Mouse (Mus musculus) CD4-positive, CD25-positive, alpha-beta regulatory T cell, adult 4 months (primary cell): ENCODE measurements around the gene Eda. TPM values are rescaled to one million over a fixed set of nuclear protein-coding genes. Genes with fewer than 3 reads are reported as not detected.

Experiments used
- ATAC-seq: one replicate; pipeline ENCODE4 v1.8.0; 2017
- polyA plus RNA-seq, 2 experiments: library from polyadenylated mRNA; unstranded; fragments of 100-300 nt; shearing (Covaris generic); gene quantifications; one replicate each; pipeline ENCODE4 v1.2.1; 2017

Eda gene
- not detected for polyA plus RNA-seq

- no peak for ATAC-seq
These were observed at the start of gene Eda for GRCm38 (mm10) chrX:99975250-99975984. Eda (plus strand) TSS chrX:99975606.

DNA sequence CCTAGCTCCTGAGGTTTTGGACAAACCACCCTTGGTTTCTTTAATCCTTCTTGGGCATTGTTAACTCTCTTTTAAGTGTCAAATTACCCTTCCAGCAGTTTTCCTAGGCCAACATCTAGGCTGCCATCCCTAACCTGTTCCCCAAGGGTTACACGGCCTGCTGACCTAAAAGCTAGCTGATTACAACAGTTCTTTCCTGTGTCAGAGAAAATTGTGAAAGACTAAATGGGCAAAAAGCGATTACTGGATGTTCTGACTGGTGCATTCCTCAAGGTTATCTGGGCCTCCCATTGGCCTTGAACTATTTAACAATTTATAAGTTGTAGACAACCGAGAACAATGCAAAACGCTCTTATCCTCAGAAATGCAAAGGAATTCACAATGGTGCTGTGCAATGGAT, 14.4 kb upstream of the Eda start:
- no peak for ATAC-seq

GRCm38 (mm10) chrX:99970111-99970510, 5.3 kb upstream of the Eda start:
- ATAC-seq: no peak

DNA sequence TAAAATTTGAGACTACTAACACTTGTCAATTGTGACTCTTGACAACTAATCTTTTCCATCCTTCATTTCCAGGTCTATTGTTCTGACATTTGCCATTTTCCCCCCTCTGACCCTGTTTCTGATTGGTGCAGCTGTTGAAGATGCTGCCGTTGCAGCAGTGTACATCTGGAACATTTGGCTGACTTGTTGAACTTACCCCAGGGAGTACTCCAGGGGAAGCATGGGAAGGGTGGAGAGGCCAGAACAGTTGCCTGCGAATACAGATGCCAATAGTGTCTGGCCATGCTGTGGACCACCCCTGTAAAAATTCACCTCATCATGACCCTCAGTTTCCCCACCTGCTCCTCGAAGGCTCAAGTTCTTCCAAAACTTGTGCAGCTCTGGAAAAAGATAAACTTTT, 1.0 kb upstream of the Eda start:
- ATAC-seq: no peak

- ATAC-seq: no peak
These were observed 603 bp upstream of the Eda start for GRCm38 (mm10) chrX:99974803-99975202.

GRCm38 (mm10) chrX:99975985-99976924, 849 bp downstream of the Eda start:
- ATAC-seq: no peak

GRCm38 (mm10) chrX:99978354-99978753, 2.9 kb downstream of the Eda start:
- no peak for ATAC-seq

DNA sequence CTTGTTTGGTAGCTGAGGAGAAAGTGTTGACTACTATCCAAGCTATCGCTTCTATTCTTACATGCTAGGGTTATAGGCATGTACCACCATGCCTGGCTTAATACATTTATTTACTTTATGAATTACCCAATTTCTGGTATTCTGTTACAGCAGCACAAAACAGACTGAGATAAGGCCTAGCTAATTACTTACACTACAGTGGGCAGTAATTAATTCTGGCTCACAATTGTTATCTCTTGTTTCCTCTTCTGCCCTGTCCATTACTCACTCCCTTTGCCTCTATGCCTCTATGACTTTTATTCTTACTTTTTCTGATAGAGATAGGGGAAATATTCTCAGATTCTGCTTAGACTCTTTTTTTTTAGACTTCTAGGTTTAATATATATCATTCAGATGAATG, 18.0 kb downstream of the Eda start:
- ATAC-seq: no peak

GRCm38 (mm10) chrX:99999342-99999741, 23.9 kb downstream of the Eda start:
- ATAC-seq: no peak

DNA sequence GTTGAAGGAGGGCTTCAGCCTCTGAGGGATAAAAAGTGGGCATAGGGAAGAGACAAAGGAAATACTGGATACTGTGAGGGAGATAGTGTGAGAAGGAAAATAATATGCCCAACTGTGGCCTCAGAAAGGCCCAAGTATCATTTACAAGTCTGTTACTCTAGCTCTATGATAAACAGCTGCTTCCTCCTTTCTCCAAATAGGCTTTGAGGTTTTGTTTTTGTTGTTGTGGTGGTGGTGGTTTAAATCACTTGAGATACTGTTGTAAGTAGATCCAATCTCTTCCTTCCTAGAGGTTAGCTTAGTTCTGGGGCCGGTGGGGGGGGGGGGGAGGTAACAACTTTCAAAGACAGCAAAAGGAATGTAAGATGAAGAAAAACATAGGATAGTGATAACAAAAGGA, 143.0 kb downstream of the Eda start:
- ATAC-seq: no peak

GRCm38 (mm10) chrX:100195286-100195685, 219.9 kb downstream of the Eda start:
- ATAC-seq: no peak

GRCm38 (mm10) chrX:100313652-100314051, 338.2 kb downstream of the Eda start:
- no peak for ATAC-seq

DNA sequence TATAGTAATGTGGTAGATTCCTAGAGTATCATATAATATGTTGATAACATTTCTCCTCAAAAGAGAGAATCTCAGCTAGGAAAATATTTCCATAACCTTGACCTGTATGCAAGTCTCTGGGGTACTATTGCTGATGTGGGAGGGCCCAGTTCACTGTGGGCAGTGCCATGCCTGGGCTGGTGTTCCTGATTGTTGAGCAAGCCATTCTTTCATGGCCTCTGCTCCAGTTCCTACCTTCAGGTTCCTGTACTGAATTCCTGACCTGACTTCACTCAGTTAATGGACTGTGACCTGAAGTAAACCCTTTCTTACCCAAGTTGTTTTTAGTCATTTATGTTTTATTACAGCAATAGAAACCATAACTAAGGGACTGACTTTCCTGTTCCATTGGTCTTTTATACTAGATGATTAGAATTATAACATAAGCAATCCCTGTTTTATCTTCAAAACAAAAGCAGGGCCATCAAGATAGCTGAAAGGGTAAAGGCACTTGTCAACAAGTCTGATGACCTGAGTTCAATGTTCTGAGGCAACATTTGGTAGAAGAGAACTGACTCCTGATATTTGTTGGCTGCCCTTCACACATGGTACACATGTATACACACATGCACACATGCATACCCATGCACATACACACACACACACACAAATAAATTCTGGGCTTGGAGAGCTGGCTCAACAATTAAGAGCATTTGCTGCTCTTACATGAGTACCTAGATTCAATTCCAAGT, 338.9 kb downstream of the Eda start:
- ATAC-seq: no peak

DNA sequence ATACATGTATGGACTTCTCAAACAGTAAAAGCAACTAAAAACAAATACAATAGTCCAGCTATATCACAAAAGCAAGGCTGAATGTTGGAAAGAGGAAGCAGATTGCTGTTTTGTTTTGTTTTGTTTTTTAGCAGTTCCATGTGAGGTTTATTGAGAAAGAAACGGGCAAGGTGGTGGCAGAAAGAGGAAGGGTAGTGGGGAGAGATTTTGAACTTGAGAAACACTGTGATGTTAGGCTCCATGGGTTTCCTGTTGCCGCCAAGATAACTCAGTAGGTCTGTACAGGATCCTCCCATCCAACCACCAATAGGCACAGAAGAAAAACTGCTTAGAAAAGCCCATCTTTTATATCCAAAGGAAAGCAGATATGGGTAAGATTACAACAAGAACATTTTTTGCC, 365.3 kb downstream of the Eda start:
- no peak for ATAC-seq

GRCm38 (mm10) chrX:100344433-100344832, 369.0 kb downstream of the Eda start:
- ATAC-seq: no peak

DNA sequence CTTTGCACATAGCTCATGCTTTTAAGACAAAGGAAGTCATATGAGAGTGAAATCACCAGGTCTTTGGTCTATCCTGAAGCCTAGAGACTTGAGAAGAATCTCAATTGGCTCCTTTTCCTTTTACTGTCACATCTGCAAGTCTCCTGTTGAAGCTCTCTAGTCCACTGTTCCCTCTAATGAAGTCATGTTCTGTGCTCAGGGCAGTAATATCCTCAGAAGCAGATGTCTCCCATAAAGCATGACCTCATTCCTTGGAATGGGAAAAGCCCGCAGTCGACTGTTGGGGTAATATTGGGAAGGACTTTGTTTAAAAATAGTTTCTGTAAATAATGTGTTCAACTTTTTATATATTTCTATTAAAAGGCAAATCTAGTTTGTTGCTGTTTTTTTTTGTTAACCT, 381.6 kb downstream of the Eda start:
- no peak for ATAC-seq

DNA sequence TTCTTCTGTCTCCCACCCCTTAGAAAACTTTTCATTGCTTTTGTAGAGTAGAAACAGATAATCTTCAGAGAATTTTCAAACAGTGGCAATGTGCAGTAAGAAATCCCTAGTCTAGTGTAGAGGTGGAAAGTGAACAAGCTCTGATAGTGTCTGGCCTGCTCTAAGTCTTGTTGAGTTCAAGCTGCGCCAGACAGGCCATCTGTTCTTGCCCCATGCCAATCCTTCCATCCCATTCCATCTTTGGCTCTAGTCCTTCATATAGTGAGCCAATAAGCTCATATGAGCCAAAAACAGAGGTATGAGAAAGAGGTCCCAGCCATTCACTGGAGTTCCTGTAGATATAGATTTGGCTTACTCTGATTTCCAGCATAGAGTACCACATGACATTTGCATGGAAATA, 414.5 kb downstream of the Eda start:
- no peak for ATAC-seq

- no peak for ATAC-seq
These were observed 416.9 kb downstream of the Eda start for GRCm38 (mm10) chrX:100392304-100392703.

DNA sequence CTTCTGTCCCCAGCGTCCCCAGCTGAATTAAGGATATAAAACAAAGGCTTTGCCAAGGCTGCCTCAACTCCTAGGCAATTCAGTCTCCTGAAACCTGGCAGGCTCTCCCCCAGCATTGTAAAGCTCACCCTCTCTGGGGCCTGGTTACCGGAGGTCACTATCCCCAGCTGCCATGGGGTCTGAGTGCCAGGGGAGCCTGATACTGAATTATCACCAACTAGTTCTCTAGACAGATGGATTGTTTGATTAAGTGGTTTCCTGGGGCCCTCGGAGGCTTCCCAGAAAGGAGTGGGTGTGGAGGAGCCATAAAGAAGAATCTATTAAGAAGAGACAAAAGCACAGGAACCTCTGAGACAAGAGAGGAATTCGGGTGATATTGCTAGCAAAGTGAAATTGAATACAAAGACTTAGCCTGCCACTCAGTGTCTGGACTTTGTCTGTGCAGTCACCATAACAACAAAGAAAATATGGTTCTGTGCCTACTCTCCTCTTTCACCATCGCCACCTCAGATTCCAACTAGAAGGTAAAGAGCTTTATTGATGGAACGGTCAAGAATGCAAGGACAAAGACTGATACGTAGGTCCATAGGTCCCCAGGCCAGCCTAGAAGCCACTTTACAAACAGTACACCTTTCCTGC, 418.9 kb downstream of the Eda start:
- ATAC-seq: no peak

DNA sequence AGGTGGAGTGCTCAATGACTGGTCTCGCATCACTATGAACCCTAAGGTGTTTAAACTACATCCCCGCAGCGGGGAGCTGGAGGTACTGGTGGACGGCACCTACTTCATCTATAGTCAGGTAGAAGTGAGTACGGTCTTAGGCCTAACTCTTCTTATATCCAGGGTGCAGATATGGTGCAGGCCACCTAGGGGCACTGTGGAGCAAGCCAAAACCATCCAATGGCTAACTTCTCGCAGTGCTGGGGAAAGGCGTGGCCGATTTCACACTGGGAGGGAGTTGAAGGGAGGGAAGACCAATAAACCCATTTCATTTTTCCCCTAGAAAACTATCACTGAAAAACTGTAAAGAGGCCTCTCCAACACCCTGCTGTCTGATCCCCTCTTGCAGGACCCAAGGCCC, 419.6 kb downstream of the Eda start:
- no peak for ATAC-seq

DNA sequence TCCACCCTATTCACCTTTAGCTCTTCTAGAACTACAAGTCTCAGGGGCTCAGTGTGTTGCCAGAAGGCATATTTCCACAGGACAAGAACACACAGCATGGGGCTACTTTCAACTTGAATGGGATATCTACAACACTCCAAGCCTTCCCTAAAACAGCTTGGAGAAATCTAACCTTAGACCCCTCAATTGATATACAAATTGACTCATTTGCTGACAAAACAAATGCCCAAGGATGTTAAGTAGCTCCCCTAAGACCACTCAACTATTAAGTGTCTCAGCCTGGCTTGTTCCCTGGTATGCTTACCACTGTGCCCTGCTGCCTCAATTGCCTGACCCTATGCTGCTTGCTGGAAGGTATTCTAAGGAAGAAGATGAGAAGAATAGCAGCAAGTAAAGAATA, 425.5 kb downstream of the Eda start:
- no peak for ATAC-seq

GRCm38 (mm10) chrX:100401657-100402056, 426.3 kb downstream of the Eda start:
- no peak for ATAC-seq

- ATAC-seq: no peak
These were observed 433.8 kb downstream of the Eda start for GRCm38 (mm10) chrX:100409245-100409644.
